Mouse (Mus musculus) brain, embryonic 18.5 days (tissue): ENCODE results near the gene 2310007B03Rik.
"Not testable (repeated sequence)": the region's sequence is repeated elsewhere in the genome, so short reads cannot be mapped to it uniquely, and the experiment has no call there.

Experiments used
- DNase-seq: peaks from one replicate; pipeline ENCODE4 v3.0.0-alpha.2; 2012; ENCODE audit warnings: low read depth, low spot score

Gene 2310007B03Rik

DNA sequence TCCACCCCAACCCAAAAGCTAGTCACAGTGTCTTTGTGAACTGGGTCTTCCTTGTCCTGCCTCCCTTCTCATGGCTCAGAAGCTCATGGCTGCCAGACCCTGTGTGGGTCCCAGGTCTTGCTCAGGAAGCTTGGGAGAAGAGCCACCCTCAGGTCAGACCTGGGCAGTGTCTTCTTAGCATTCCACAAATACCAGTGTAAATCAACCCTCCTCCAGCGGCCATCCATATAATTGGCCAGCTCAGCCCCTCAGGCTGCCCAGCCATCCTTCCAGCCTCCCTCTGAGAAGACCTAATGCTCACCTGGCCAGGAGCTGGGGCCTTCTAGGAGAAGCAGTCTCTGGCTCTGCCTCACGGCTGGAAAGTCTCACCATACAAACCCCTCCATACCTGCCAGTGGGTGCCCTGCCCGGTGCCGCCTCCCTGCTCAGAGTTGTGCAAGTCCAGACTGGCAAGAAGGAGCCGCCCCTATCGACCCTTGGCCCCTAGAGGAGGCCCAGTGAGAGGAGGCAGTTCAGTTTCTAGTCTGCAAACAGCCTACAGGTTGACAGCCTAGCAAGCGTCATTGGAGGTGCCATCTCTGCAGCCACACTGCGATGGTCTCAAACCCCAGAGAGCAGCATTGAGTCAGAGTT lies at the start of gene 2310007B03Rik:
2310007B03Rik (minus strand) TSS at position 448 of the 633 bp plus-strand sequence.
- no peak for DNase-seq

DNA sequence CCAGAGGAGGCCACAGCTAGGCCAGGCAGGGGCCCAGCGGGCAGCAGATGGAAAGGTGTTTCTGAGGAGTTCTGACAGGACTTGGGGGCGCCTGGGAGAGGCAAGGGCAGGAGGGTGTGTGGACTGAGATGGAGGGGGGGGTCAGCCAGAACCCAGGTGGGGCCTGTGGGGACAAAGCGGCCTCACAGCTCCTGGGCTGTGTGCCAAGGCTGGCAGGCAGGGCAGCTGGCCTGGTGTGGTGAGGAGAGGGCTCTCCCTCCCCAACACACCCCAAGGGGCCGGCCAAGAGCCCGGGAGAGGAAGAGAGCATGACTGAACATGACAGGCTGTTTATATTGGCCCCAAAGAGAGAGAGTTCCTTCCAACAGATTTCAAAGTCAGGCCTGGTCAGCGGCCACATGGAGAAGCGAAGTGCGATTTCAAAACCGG lies 49.5 kb upstream of the 2310007B03Rik start:
- DNase-seq = peak; percentile 39

DNA sequence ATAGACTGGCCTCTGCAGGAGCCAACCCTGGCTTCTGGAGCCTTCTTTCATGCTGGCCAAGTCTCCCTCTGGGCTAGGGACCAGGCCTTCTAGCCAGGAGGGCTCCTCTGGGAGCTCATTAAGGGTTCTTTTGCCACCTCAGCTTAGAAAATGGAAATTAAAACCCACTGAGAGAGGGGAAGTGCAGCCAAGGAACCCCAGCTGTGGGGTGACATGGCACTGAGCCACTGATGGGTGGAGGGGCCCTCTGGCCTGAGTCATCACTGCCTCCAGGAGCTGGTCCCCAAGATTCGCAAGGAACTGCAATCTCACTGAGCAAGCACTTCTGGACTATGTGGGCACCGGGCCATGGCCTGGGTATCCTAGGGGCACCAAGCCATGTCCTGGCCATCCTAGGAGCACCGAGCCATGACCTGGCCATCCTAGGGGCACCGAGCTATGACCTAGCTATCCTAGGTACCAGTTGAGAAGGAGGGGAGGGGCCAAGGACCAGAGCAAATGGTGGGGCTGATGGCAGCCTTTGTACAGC lies 46.9 kb upstream of the 2310007B03Rik start:
- DNase-seq = no peak

DNA sequence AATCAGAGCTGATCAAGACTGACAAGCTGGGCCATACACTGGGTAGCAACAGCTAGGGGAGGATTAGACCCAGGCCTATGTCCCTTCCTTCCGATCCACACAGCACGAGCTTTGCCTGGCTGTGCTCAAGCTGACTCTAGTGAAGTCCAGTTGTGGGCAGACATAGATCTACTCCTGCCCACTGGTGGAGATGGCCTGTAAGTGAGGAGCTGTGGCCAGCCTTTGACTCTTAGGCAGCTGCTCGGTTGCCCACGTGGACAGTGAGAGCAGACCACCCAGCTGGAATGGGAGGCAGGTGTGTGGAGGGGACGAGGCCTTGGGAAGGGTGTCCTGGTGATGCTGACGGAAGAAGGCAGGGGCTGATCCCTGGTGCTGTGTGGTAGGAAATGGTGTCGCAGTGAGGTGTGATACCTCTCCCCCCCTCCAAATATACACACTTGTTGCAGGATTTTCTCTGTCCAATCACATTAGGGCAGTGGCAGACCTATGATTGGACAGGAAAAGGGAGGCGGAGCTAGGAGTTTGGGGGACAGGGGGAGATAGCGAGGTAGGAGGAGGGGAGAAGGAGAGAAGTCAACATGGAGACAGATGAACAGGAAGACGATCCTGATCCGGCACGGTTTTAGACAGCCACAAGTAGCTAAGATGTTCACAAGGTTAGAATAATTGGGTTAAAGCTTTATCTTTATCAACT lies 45.7 kb upstream of the 2310007B03Rik start:
- DNase-seq = no peak

DNA sequence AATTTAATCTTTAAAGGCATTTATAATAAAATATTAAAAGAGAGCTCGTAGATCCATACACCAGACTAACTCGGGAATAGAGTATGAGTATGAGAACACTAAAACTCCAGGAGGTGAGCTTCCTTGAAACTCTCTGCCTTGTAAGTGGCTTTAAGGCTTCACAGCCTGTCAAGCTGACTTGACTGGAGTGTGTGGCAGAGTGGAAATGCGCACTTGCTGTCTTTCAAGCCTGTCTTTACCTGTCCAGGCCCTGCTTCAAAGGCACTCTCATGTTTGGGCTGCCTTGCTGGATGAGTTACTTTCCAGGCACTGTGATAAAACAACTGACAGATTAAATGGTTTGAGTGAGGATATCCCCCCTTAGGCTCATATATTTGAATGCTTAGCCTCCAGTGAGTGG lies 37.2 kb upstream of the 2310007B03Rik start:
- no peak for DNase-seq

DNA sequence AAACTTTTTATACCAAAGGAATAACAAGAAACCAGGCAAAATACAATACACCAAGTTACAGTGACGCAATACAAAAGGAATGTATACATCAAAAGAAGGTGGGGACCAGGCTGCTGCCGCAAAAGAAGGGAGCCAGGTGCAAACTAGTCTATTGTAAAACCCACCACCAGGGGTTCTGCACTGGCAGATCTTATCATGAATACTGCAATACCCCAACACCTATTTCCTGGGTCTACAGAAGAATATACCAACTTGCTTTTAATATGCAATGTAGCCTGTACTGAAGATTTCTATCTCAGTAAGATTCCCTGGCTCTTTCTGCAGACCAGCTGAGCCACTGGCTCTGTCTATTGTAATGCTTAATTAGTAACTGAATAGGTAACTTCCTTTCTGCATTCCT lies 36.7 kb upstream of the 2310007B03Rik start:
- DNase-seq = not testable (repeated sequence)

DNA sequence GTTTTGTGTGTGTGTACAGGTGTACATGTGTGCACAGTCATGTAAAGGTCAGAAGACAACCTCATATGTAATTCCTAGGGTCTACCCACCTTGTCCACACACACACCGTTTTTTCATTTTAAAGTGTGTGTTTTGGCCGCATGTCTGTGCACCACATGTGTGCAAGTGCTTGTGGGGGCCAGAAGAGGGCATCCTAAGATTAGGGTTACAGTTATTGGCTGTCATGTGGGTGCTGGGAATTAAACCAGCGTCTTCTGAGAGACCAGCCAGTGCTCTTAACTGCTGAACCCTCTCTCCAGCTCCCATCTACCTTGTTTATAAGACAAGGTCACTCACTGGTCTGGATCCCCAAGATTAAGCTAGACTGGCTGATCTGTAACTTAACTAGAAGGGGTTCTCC lies 34.2 kb upstream of the 2310007B03Rik start:
- DNase-seq = no peak

DNA sequence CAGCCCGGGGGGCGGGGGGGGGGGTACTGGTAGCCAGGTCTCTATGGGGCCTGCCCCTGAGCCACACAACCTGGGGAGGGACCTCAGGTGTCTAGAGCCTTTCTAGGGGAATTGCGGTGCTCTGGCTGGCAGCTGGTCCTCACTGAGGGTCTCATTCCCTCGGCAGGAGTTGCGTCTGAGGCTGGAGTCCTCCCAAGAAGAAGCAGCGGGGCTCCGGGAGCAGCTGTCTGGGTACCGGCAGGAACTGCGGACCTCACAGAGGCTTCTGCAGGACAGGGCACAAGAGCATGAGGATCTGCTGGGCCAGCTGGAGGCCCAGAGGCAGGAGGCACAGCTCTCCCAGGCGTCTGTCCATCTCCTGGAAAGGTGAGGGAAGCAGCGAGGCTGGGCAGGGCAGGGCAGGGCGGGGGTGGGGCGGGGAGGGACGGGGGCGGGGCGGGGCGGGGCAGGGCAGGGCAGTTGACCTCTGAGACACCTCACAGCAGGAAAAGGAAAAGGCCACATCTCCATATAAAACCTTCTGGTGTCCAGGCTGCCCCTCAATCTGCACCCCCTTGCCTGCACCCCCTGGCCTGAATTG lies 30.1 kb upstream of the 2310007B03Rik start:
- no peak for DNase-seq

DNA sequence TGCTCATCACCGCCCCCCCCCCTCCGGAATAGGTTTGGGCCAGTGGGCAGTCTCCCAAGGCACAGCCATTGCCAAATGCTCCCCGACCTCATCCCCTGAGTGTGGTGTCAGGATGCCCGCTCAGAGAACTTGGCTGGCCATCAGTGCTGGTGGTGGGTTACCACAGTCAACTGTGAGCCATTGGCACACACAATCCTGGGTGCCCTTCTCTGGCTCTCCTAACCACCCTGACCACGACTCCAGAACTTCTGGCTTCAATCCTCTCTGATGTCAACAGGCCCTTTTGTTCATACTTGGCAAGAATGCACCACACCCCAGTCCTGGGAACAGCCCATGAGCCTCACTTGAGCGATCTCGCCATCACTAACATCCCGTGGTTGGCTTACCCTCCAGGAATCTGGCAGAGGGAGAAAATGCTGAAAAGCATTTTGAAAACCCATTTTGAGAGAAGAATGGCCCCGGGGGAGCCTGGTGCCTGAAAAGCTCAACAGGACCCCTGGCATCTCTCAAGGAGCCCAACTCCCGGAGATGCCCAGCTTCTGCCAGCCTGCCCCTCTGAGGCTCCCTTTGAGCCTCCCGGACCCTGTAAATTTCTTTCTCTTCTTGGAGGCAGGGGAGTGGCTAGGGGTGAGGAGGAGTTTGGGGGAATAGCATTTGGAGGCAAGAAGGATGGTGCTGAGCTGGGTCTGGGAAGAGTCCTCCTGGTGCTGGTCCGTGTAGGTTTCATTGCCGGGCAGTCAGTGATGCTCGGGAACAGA lies 23.5 kb upstream of the 2310007B03Rik start:
- no peak for DNase-seq

DNA sequence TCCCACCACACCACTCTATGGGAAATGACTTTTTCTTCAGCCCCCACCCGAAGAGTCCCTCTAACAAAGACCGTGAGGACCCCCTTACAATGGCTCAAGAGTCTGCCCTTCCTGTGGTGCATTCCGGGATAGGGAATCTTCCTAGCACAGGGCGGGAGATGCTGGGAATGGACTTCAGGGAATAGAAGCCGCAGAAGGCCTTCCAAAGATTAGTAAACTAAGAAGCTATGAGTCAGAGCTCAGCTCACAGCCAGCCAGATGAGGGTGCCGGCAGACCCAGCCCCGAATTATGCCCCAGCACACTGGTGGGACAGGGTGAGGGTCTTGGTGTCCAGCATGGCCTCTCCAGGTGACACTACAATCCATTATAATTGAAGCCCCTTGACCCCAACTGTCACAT lies 21.5 kb upstream of the 2310007B03Rik start:
- no peak for DNase-seq

DNA sequence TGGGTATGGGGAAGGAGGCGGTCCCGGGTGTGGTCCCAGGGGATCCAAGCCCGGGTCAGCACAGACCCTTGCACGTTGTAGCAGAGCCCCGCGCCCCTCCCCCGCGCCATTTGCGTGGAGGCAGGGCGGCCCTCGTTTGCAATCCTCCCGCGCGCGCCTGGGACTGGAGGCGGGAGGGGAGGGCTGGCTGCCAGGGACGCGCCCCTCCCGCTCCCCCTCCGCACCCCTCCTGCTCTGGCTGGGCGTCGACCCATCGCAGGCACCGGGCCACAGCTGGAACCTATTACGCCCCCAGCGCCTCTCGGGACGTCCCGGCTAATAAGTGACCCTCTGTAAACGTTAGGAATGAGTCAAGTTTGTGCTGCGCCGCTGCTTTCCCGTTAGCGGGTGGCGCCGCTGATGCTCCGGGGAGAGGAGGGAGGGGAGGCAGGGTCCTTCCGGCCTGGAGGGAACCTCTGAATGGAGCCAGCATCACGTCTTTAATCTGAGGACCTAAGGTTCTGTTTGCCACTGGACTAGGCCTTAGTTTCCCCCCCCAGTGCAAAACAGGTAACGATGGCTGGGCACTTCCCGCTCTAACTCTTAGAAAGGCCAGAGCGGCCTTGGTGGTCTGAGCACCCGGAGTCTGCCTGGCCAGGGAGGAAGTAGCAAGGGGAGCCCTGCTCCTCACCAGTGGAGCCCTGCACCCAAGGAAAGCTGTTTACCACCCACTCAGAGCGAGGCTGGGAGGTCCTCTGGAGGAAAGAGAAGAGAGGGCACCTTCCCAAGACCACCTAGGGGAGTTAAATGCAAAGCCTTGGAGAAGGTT lies 16.0 kb upstream of the 2310007B03Rik start:
- DNase-seq = no peak

DNA sequence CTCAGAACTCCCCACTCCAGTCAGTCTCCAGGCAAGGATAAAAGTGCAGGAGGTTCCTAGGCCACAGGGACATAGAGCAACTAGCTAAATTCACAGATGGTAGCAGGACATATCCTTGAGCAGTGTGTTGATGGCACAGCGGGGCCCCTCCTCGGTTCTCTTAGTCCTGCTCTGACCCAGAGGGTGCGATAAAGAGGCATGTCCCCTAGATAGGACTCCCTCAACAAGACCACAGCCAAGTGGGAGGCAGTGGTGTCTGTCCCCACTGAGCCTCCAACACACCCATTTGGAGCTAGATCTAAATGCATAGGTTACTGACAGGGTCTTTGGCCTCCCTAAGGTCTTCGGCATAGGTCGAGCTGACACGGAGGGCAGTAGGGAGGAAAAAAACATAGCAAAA lies 15.1 kb upstream of the 2310007B03Rik start:
- no peak for DNase-seq

DNA sequence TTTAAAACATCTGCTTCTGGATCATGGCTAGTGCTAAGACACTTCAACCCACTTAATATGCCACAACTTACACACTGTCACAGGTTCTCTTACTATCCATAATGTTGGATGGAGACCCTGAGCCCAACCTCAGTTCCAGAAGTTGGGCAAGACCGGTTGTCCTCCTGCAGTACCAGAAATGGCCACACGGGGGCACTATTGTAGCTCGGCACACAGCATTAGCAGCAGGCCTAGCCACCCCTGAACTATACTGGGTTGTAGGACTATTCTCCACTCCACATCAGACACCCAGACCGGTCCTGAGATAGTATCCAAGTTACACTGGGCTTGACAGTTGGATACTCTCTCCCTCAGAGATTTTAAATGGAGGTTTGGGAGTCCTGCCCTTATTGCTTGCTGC lies 13.7 kb upstream of the 2310007B03Rik start:
- peak; percentile 36 for DNase-seq

DNA sequence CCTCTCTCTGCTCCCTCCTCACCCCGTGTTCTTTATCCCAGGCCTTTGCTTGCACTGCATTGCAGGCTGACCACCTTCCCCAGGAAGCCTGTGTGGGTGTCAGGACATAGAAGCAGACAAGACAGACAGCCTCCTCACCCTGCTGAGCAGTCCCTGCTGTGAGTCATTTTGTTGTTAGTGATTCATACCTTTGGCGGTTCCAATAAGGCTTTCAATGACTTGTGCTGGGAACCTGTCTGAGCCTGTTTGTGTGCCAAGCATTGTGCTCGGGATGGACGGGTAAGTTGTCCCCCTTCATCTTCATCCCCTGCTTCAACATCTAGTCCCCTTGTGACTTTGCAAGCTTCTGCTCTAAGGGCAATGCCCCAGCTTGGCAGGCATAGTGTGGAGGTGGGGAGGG lies 12.9 kb upstream of the 2310007B03Rik start:
- DNase-seq = no peak

DNA sequence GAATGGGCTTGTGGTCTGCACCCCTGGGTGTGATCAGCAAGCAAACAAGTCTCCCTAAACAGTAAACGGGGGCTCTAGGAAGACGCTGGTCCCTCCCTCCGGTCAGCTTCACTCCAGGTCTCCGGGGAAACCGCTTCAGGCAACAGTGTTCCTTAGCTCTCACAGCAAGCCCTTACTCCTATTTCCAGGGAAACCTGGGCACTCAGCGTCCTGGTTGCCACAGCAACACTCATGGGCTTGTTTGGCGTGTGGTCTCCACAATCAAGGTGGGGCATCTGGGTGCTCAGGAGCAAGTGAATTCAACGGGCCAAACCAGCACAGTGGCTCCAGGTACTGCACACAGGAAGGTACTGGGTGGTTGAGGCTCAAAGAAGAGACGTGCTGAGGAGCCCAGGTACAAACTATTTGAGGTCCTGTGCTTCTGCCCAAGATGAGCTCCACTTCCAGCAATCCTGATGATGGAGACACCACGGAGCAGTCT lies 7.6 kb upstream of the 2310007B03Rik start, which contains the start of gene Crocc2:
Crocc2 (plus strand) TSS at position 431 of the 481 bp plus-strand sequence.
- DNase-seq = no peak

DNA sequence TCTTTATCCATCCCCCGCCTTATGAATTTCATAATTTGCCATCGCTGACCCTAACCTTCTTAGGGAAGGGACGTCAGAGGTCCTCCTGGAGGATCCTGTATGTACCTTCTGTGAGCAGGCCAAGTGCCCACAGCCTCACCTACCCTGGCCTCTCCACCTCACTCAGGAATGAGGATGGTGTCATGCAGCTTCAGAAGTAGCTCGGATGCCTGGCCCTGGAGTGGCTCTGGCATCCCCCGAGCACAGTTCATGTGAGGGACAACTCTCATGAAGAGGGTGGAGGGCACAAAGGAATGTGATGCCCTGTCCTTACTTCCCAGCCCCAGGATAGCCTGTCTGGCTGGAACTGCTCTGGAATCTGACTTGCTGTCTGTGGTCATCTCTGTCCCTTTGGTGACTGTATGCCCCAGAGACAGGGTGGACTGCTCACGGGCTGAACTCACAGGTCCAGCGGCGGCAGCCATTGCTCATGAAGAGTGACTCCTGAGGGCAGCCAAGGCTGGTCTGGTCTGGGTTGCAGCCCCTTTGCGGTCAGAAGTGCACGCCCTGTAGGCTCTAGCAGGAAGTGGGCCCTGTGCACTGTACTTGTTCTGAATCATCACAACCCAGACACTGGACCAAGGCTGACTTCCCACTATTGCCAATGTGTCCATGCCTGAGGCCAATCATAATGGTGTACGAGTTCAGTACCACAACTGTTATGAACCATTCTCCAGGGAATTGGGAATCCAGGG lies 5.8 kb upstream of the 2310007B03Rik start:
- DNase-seq = no peak

DNA sequence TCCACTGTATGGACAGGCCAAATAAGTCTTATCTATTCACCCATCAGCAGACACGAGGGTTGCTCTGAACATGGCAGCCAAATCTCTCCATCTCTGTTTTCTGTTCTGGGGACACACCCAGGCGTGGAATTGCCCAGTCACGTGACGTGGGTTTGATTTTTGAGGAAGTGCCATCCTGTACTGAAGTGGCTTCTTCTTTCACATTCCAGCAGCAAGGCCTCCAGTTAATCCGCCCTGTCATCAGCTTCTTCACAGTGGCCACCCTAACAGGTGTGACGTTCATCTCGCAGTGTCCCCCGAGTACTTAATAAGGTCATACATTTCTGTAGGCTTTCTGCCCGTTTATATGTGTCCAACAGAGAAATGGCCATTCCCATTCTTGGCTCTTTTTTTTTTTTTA lies 4.7 kb upstream of the 2310007B03Rik start:
- DNase-seq = no peak

DNA sequence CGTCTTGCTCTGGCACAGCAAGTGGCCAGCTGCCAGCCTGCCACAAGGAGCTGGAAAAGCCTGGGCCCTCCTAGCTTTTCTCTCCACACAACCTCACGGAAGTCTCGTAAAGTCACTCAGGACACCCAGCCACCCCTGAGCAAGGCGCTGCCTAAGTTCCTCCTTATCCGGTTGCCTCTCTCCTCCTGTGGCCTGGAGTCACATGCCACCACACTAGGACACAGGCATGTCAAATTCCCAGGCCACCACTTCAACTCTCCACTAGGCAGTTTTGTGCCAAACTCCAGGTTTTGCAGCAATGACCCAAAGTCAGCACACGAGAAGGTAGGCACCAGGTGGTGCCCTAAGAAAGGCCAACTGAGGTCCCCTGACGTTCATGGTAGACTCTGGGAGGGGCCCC lies 1.8 kb upstream of the 2310007B03Rik start:
- no peak for DNase-seq

DNA sequence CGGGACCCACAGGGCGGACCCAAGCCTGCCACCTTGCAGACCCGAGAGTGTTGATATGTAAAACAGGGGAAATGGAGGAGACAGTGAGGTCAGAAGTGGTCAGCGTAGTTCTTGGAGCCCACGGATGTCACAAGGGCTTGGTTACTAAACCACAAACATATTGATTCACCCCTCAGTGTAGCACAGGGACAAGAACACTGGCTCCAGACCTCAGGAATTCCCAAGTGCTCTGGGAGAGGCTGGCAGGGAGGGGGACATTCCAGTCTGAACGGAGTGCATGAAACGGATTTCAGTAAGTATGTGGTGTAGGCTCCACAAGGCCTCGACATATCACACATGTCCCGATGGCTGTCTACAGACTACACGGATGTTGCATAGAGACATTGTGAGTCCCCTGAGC lies 1.2 kb upstream of the 2310007B03Rik start:
- no peak for DNase-seq

DNA sequence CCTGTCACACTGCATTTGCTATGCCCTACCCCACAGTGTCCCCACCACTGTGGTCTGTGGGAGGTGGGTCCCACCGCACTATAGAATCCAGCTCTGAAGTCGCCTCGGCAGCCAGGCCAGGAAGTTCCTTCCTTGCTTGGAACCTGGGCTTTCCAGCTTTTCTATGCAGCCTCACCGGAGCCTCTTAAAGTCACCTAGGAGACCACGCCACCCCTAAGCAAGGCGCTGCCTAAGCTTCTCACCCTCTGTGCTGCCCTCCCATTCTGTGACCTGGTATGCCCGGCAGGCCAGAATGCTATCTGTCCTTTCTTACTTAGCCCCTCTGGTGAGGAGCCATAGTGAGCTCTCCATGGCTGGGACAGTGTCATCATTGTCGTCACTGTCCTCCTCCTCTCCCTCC lies 602 bp upstream of the 2310007B03Rik start:
- no peak for DNase-seq
